Mouse (Mus musculus) layer of hippocampus, postnatal 25 days (tissue): ENCODE measurements around the gene Sympk. TPM values are rescaled to one million over a fixed set of nuclear protein-coding genes. Genes with fewer than 3 reads are reported as not detected.
A peak's percentile ranks its signal among the peaks of the same experiment; 100 is the strongest.
"Not testable (repeated sequence)": the region's sequence is repeated elsewhere in the genome, so short reads cannot be mapped to it uniquely, and the experiment has no call there.

Experiments
- DNase-seq, 2 experiments: peaks; one replicate each; pipeline ENCODE4 v3.0.0; 2022; ENCODE audit warnings: mixed read lengths in 2 of 2, low spot score in 1 of 2; ENCODE audit errors: extremely low spot score in 1 of 2
- total RNA-seq, 2 experiments: library from RNA; stranded (reverse); gene quantifications; 2 replicates each; pipeline ENCODE4 v1.2.3; 2021

Gene Sympk
- total RNA-seq, 2 experiments from 2014 or later, result 111 to 113 TPM

GRCm38 (mm10) chr7:19050172-19050571 lies 26.0 kb downstream of the Sympk start:
- DNase-seq, result no peak

DNA sequence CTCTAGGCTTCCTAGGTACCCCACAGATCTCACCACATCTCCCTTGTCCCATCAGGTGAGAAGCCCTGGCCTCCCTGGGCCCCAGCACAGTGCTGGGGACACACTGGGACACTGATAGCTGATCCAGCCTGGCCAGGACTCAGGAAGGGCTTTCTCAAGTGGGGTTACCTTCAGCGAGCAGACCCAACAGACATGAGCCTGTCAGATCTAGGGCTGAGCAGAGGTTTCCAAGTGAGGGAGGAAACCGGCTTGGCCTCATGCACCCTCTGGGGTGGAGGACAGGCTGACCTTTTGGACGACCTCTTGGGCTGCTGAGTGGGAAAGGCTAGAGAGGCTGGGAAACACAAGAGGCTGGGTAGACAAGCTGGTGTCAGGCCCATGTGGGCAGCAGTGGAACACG lies 27.0 kb downstream of the Sympk start:
- DNase-seq, result no peak

DNA sequence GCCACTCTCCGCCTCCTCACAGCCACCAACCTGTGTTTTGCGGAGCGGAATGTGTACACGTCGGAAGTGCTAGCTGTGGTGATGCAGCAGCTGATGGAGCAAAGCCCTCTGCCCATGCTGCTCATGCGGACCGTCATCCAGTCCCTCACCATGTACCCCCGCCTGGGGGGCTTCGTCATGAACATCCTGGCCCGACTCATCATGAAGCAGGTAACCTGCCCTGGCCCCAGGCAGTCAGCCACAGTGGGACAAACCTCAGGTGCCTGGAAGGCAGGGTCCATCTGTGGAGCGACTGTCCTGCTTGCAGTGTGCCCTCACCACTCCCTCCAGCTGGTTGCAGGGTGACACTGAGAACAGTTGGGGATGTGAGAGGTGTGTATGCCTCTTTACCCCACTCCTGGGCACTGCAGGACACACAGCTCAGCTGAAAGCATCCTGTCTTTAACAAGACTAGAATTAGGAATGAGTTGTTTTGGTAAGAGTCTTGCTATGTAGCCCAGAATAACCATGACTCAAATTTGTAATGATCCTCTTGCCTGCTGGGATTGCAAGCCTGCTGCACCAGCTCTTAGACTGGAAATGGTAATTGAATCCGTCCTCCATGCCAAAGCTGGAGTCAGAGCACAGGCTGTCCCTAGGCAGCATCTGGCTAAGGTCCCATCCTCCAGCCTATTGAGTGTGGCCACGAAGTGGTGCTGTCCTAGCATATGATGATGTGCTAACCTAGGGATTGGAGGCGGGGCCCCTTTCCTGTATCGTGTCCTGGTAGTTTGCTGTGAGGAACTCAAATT lies 28.4 kb downstream of the Sympk start:
- DNase-seq, result peak in 1 of 2 experiments; percentile 43

- DNase-seq, result no peak
Observed at GRCm38 (mm10) chr7:19053136-19053532, 29.0 kb downstream of the Sympk start.

DNA sequence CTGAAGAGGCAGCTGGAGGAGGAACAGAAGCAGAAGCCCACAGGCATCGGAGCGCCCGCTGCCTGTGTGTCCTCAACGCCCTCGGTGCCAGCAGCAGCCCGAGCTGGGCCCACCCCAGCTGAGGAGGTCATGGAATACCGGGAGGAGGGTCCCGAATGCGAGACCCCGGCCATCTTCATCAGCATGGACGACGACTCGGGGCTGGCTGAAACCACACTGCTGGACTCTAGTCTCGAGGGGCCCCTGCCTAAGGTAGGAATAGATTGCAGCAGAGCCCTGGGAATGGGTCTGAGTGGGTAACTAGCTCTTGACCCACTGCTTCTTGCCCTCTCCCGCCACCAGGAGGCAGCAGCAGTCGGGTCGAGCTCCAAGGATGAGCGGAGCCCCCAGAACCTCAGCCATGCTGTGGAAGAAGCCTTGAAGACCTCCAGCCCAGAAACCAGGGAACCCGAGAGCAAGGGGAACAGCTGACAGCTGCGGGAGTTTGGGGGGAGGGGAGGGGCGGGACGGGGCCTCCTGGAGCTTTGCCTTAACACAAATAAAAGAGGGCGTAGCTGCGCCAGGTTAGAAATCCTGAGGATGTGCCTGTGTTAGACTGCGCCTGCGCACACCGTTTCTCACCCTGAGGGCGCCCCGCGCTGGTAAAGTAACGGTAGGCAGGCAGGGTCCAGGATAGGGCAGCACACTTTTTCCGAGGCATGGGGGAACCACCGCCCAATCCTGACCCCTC lies 30.0 kb downstream of the Sympk start, which contains the start of gene Rsph6a:
Gene Rsph6a (plus strand): TSS at position 644 of the 730 bp plus-strand sequence.
- peak in 1 of 2 experiments; percentile 53 for DNase-seq

DNA sequence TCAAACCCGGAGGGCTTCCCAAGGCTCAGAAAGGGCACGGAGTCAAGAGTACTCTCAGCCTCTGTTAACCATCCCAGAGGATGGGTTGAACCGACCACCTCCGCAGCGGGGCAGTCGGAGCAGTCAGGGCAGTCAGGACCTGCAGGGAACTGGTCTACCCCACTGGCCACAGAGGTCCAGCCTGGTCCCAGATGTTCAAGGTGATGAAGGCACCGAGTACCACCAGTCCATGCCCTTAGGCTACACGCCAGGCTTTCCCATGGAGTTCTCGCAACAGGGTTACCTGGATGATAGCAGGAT lies 30.6 kb downstream of the Sympk start:
- no peak for DNase-seq

DNA sequence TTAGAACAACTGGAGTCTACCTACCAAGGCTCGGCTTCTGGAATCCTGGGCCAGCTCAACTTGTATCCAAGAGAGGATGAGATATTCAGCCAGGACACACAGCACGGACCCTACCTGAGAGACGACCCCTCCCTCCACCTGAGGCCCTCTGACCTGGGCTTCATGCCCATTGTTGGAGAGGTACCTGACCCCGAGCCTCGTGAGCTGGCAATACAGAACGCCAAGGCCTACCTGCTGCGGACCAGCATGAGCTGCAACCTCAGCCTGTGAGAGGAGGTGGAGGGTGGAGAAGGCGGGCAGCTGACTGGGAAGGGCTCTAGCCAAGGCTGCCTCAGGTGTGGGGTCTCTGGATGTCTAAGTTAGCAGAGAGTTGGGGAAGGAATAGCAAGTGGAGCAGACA lies 30.9 kb downstream of the Sympk start:
- DNase-seq, result no peak

DNA sequence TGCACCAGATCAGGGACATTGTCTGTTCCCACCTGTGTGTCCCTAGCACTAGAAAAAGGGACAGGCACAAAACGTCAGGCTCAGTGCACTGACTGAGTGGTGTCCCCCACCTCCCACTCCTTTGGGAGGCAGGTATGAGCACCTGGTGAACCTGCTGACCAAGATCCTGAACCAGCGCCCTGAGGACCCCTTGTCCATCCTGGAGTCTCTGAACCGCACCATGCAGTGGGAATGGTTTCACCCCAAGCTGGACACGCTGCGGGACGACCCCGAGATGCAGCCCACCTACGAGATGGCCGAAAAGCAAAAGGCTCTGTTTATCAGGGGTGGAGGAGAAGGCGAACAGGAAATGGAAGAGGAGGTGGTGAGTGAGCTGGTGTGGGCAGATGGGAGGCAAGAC lies 33.2 kb downstream of the Sympk start:
- no peak for DNase-seq

GRCm38 (mm10) chr7:19065896-19066295 lies 41.7 kb downstream of the Sympk start:
- DNase-seq, result no peak

DNA sequence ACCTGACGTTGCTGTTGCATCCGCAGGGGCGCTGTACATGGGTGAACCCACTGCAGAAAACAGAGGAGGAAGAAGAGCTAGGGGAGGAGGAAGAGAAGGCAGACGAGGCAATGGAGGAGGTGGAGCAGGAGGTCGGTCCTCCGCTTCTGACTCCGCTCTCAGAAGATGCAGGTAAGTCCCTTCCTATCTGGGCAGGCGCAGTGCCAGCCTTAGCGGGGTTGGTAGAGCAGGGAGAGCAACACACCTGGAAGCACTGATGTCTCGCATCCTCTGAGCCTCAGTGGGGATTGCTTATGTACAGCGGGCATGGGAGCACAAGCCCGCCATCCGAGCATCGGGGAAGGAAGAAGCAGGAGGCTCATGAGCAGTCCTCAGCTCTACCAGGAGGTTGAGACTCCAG lies 42.9 kb downstream of the Sympk start:
- no peak for DNase-seq

- DNase-seq, result no peak
Observed at GRCm38 (mm10) chr7:19067935-19068334, 43.8 kb downstream of the Sympk start.

- DNase-seq, result peak; percentile 65 to 87
Observed at GRCm38 (mm10) chr7:19068707-19069106, 44.5 kb downstream of the Sympk start.

GRCm38 (mm10) chr7:19069500-19069899 lies 45.3 kb downstream of the Sympk start:
- no peak for DNase-seq

GRCm38 (mm10) chr7:19071024-19071423 lies 46.8 kb downstream of the Sympk start:
- DNase-seq, result not testable (repeated sequence)

DNA sequence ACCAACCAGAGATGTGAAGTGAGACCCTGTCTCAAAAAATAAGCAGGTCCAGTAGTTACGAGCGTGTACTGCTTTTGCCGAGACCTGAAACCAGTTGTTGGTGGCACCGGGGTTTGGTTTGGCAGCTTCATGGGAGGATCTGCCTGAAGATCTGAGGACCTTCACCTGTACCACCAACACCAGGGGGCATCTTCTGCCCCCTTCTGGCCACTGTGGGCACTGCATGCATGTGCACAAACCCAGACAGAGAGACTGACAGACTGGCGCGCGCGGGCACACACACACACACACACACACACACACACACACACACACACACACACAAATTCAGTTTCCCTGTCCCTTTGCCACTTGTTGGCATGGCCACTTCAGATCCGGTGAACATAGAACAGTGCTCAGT lies 49.3 kb downstream of the Sympk start:
- peak in 1 of 2 experiments; percentile 61 for DNase-seq

GRCm38 (mm10) chr7:19074494-19074893 lies 50.3 kb downstream of the Sympk start:
- DNase-seq, result no peak

- no peak for DNase-seq
Observed at GRCm38 (mm10) chr7:19075231-19075630, 51.1 kb downstream of the Sympk start.

DNA sequence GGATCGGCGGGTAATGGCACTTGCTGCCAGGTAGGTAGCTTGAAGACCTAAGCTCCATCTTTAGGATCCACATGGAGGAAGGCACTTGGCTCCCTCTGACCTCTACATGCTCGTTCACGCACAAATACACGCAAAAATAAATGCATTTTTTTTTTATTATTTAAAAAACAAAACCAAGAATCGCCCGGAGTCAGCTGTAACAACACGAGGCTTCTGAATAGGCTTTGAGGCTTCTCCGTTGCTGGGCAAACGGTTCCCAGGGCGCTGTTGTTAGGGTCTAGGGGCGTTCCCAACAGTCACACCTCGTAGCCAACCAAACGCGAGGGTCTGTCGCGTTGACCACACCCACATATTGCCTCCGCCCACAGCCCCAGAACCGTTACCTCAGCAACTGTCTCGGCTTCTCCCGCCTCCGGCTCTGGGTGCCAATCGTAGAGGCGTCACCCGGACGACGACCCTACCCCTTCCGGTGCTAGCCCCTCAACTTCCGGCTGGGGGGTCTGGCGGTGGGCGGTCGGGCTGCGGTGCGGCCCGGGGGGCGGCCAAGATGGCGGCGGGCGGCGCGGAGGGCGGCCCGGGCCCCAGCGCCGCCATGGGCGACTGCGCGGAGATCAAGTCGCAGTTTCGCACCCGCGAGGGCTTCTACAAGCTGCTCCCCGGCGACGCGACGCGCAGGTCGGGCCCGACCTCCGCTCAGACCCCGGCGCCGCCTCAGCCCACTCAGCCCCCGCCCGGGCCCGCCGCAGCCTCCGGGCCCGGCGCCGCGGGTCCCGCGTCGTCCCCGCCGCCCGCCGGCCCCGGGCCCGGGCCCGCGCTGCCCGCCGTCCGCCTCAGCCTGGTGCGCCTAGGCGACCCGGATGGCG lies 51.8 kb downstream of the Sympk start, which contains the start of gene Dmwd:
Gene Dmwd (plus strand): TSS at position 505 of the 863 bp plus-strand sequence.
- peak; percentile 80 to 83 for DNase-seq

- no peak for DNase-seq
Observed at GRCm38 (mm10) chr7:19076586-19076991, 52.4 kb downstream of the Sympk start.

DNA sequence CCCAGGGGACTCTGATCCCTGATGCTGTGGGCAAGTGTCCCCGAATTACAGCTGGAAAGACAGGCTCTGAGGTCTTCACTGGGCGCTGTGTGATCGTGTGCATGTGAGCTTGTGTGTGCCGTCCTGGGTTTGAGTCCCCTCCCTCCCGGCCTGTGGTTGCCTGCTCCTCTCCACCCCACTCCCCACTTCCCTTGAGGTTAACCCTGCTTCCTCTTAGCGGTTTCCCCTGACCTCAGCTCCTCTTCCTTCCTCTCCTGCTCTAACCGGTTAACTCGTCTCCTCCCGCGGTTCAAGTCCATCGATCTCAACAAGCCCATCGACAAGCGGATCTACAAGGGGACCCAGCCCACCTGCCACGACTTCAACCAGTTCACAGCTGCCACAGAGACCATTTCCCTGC lies 53.6 kb downstream of the Sympk start:
- DNase-seq, result no peak

GRCm38 (mm10) chr7:19078732-19079131 lies 54.6 kb downstream of the Sympk start:
- DNase-seq, result no peak
